Mouse (Mus musculus) midbrain, embryonic 10.5 days (tissue): ENCODE results near the gene Tspyl3. TPM values are rescaled to one million over a fixed set of nuclear protein-coding genes. Genes with fewer than 3 reads are reported as not detected.

Source experiments
- DNase-seq: peaks from one replicate; pipeline ENCODE4 v3.0.0-alpha.2; 2017; ENCODE audit warnings: low spot score
- H3K27ac ChIP-seq: fragments of 300-500 bp; sonication (generic); replicated peaks from 2 replicates; pipeline ENCODE4 v1.5.1; 2016; ENCODE audit warnings: mild to moderate bottlenecking
- H3K27me3 ChIP-seq: fragments of 300-500 bp; sonication (generic); 2 replicates; pipeline ENCODE4 v1.6.1; 2016; ENCODE audit warnings: low read depth, mild to moderate bottlenecking; ENCODE audit not compliant: poor library complexity, severe bottlenecking
- H3K36me3 ChIP-seq: fragments of 300-500 bp; sonication (generic); 2 replicates; pipeline ENCODE4 v1.6.1; 2016; ENCODE audit warnings: mild to moderate bottlenecking, moderate library complexity
- H3K4me1 ChIP-seq: fragments of 300-500 bp; sonication (generic); 2 replicates; pipeline ENCODE4 v1.6.1; 2016
- H3K4me3 ChIP-seq: fragments of 300-500 bp; sonication (generic); 2 replicates; pipeline ENCODE4 v1.5.1; 2016; ENCODE audit warnings: mild to moderate bottlenecking, moderate library complexity
- H3K9me3 ChIP-seq: fragments of 300-500 bp; sonication (generic); replicated peaks from 2 replicates; pipeline ENCODE4 v1.6.1; 2016; ENCODE audit warnings: mild to moderate bottlenecking
- WGBS: fragments of 180-500 bp; shearing (Covaris S2); methylation state at CpG from one replicate; pipeline ENCODE4 v1.1.7; 2016; 5-methylcytosine and 5-hydroxymethylcytosine counted together
- polyA plus RNA-seq: library from polyadenylated mRNA; unstranded; fragments of >200 nt; fragmentation: Nextera tagmentation; extraction: Ambion mirVana; gene quantifications from 2 replicates; pipeline ENCODE4 v1.2.1, GENCODE M21; 2016

Tspyl3 gene
- polyA plus RNA-seq, 1 experiment from 2014 or later, result 7.3 TPM

DNA sequence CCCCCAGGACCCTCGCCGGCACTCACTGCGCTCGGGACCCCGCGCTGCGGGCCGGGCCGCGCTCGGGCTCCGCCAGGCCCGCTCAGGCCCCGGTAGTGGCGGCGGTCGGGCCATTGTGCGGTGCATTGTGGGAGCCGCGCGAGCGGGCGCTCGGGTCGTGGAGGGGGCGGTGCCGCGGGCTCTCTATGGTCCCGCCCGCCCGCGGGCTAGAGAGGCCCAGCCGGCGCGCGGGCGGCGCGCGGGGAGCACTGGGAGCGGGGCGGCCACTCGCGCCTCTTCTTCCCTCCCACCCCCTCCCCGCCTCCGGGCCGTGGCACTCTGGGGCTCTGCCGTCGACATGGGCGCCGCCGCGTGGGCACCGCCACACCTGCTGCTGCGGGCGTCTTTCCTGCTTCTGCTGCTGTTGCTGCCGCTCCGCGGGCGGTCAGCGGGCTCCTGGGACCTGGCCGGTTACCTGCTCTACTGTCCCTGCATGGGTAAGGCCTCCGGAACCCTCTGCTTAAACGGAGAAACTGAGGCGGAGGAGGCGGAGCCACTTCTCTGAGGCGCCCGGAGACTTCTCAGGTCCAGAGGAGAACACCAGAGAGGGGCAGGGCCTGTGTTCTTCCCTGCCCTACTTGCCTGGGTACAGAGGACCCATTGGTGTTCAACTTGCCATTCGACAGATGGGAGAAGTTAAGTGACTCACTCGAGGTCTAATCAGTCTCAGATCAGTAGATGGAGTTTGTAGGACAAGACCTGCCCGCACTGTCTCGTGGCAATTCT lies 16.2 kb upstream of the Tspyl3 start, which contains the start of the genes Plagl2 and Pofut1:
Plagl2 (minus strand) TSS at position 177 of the 765 bp plus-strand sequence.
Pofut1 (plus strand) TSS at position 284 of the 765 bp plus-strand sequence.
- Histone ChIP-seq H3K36me3 (peaks cover 53% of the 10 kb centered on the region), H3K4me1 (peaks cover 46% of the 10 kb centered on the region), H3K9me3 (no peaks in the 10 kb centered on the region), H3K4me3 (peak within 1 kb of the TSS; percentile 99), H3K27ac (peak within 1 kb of the TSS; percentile 99), H3K27me3 (no peaks in the 10 kb centered on the region)
- peak; percentile 88 for DNase-seq
- under 1% methylated on average over 72 of the region's 72 CpGs for WGBS

DNA sequence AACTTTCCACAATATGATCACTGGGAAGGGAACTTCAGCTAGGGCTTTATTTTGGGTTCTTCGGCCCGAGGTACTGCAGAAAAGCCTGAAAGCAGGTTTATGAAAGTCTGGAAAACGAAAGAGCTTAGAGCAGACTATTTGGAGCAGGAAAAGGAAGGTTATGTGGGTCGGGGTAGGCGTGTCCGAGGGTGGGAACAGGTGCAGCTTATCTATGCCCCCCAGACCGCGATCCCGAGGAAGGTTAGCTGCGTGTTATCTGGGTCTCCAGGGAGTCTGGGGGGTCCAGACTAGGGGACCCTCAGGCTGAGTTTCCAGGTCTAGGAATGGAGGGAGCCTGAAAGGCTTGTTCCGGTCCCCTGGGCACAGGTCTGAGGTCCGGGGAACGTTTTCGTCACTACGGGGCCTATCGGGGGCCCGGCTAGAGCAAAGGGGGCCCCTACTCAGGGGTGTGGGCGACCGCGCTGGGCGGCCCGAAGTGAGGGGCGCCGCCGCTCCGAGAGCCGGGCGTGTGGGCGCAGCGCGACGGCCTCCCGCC lies 15.5 kb upstream of the Tspyl3 start:
- peak overlapping the region; percentile 99 for H3K4me3 ChIP-seq
- H3K9me3 ChIP-seq, result no peaks in the 10 kb centered on the region
- H3K27me3 ChIP-seq, result no peaks in the 10 kb centered on the region
- H3K27ac ChIP-seq, result peak overlapping the region; percentile 99
- H3K36me3 ChIP-seq, result peaks cover 53% of the 10 kb centered on the region
- DNase-seq, result no peak
- under 1% methylated on average over 30 of the region's 33 CpGs for WGBS
- peaks cover 46% of the 10 kb centered on the region for H3K4me1 ChIP-seq

- Histone ChIP-seq H3K4me3 (peak overlapping the region; percentile 99), H3K27ac (peak overlapping the region; percentile 99), H3K9me3 (no peaks in the 10 kb centered on the region), H3K27me3 (no peaks in the 10 kb centered on the region), H3K4me1 (peaks cover 46% of the 10 kb centered on the region), H3K36me3 (peaks cover 53% of the 10 kb centered on the region)
- DNase-seq, result peak; percentile 42
- WGBS, result 3% methylated on average over 21 of the region's 22 CpGs
Measured at GRCm38 (mm10) chr2:153239860-153240480, 14.7 kb upstream of the Tspyl3 start.

GRCm38 (mm10) chr2:153239021-153239859 lies 14.0 kb upstream of the Tspyl3 start:
- Histone ChIP-seq H3K27ac (peak overlapping the region; percentile 99), H3K4me3 (peak overlapping the region; percentile 99), H3K4me1 (peaks cover 46% of the 10 kb centered on the region), H3K36me3 (peaks cover 54% of the 10 kb centered on the region), H3K27me3 (no peaks in the 10 kb centered on the region), H3K9me3 (no peaks in the 10 kb centered on the region)
- DNase-seq, result no peak
- WGBS, result 47% methylated on average over 7 of the region's 7 CpGs

DNA sequence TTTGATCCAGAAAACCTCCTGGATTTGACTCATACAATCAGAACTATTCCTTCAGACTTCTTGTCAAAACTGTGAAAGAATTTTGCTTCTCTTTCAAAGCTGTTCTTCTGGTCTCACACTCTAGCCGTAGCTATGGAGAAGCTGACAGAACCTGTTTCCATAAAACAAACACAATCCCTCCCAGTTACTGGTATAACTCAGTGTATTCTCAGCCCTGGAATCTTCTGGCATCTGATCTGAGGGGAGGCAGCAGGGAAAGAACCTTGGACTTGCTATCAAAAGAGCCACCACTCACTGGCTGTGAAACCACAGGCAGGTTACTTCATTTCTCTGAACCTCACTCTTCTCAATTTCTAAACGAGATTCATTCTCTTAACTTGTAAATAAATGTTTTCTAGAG lies 13.2 kb upstream of the Tspyl3 start:
- no peak overlapping the region for H3K27ac ChIP-seq
- peaks cover 57% of the 10 kb centered on the region for H3K36me3 ChIP-seq
- H3K4me1 ChIP-seq, result peaks cover 46% of the 10 kb centered on the region
- no peaks in the 10 kb centered on the region for H3K9me3 ChIP-seq
- peak overlapping the region; percentile 99; the same call in 1 of the 2 replicates for H3K4me3 ChIP-seq
- H3K27me3 ChIP-seq, result no peaks in the 10 kb centered on the region
- DNase-seq, result no peak
- 57% methylated on average over 2 of the region's 2 CpGs for WGBS

DNA sequence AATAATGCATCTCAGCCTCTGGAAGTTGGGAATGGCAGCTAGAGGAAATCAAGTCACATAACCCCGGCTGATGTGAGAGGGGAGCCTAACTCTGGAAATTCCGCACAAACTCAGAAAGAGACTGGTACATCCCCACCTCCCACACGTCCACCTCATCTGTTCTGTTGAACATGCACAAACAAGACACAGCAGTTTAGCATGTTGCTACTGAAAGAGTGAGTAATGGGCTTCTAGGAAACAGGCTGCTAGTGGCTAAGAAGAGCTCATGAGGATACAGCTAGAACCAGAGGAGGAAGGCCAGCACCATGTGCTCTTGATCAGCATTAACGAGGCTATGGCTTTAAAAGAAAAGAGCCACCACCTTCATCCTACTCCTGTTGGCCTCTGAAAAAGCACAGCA lies 12.7 kb upstream of the Tspyl3 start:
- 77% methylated on average over 4 of the region's 4 CpGs for WGBS
- Histone ChIP-seq H3K9me3 (no peaks in the 10 kb centered on the region), H3K4me1 (peaks cover 46% of the 10 kb centered on the region), H3K27ac (no peak overlapping the region), H3K36me3 (peaks cover 57% of the 10 kb centered on the region), H3K4me3 (0 out of 2 replicates have a peak overlapping the region, but pooled peaks have one; percentile 20), H3K27me3 (no peaks in the 10 kb centered on the region)
- no peak for DNase-seq

- Histone ChIP-seq H3K4me1 (peaks cover 40% of the 10 kb centered on the region), H3K9me3 (no peaks in the 10 kb centered on the region), H3K27ac (no peak overlapping the region), H3K4me3 (no peak overlapping the region), H3K36me3 (peaks cover 64% of the 10 kb centered on the region), H3K27me3 (no peaks in the 10 kb centered on the region)
- no peak for DNase-seq
- 85% methylated on average over 4 of the region's 4 CpGs for WGBS
Measured at GRCm38 (mm10) chr2:153237193-153237592, 12.0 kb upstream of the Tspyl3 start.

- H3K36me3 ChIP-seq, result peaks cover 67% of the 10 kb centered on the region
- 84% methylated on average over 5 of the region's 5 CpGs for WGBS
Measured at GRCm38 (mm10) chr2:153228523-153228922, 3.3 kb upstream of the Tspyl3 start.

GRCm38 (mm10) chr2:153227959-153228358 lies 2.7 kb upstream of the Tspyl3 start:
- 90% methylated on average over 4 of the region's 4 CpGs for WGBS

More at GRCm38 (mm10) chr2:153228523-153228922, 3.3 kb upstream of the Tspyl3 start:
- DNase-seq, result no peak
- H3K4me3 ChIP-seq, result no peak overlapping the region
- H3K4me1 ChIP-seq, result peaks cover 15% of the 10 kb centered on the region
- no peaks in the 10 kb centered on the region for H3K27me3 ChIP-seq
- H3K27ac ChIP-seq, result no peak overlapping the region
- no peaks in the 10 kb centered on the region for H3K9me3 ChIP-seq

GRCm38 (mm10) chr2:153225595-153225953 lies 333 bp upstream of the Tspyl3 start:
- Histone ChIP-seq H3K4me1 (peaks cover 15% of the 10 kb centered on the region), H3K9me3 (no peaks in the 10 kb centered on the region), H3K4me3 (peak overlapping the region; percentile 56), H3K36me3 (peaks cover 38% of the 10 kb centered on the region), H3K27ac (no peak overlapping the region), H3K27me3 (no peaks in the 10 kb centered on the region)
- 10% methylated on average over 3 of the region's 3 CpGs for WGBS
- no peak for DNase-seq

More at GRCm38 (mm10) chr2:153227959-153228358, 2.7 kb upstream of the Tspyl3 start:
- no peak overlapping the region for H3K4me3 ChIP-seq
- H3K27me3 ChIP-seq, result no peaks in the 10 kb centered on the region
- H3K4me1 ChIP-seq, result peaks cover 15% of the 10 kb centered on the region
- H3K9me3 ChIP-seq, result no peaks in the 10 kb centered on the region
- DNase-seq, result no peak
- H3K27ac ChIP-seq, result no peak overlapping the region
- peaks cover 62% of the 10 kb centered on the region for H3K36me3 ChIP-seq

DNA sequence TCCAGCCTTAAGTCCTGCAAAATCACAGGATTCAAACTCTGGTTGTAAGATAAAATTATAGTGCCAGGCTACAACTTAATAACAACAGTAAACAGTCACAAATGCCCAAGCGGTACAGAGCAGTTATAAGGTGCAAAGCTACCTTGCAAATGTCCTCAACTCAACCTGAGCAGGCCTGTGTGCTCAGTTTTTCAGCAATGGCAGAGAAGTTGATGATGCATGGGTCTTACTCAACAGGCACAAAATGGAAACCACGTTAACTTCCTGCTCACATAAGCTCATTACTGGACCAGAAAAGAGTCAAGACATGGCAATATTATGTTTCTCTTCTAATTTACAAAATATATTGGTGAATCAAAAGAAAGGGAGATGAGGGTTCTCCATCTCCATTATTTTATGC lies 2.7 kb downstream of the Tspyl3 start:
- no peak for DNase-seq
- no peak overlapping the region for H3K4me3 ChIP-seq
- peaks cover 15% of the 10 kb centered on the region for H3K4me1 ChIP-seq
- 89% methylated on average over 2 of the region's 2 CpGs for WGBS
- no peak overlapping the region for H3K27ac ChIP-seq
- H3K36me3 ChIP-seq, result peaks cover 9% of the 10 kb centered on the region; the same call in 1 of the 2 replicates
- no peaks in the 10 kb centered on the region for H3K9me3 ChIP-seq
- H3K27me3 ChIP-seq, result no peaks in the 10 kb centered on the region

- Histone ChIP-seq H3K4me1 (peaks cover 15% of the 10 kb centered on the region), H3K9me3 (no peaks in the 10 kb centered on the region), H3K4me3 (no peak overlapping the region), H3K27ac (no peak overlapping the region), H3K36me3 (0 out of 2 replicates have a peak, but pooled peaks cover 5% of the 10 kb centered on the region), H3K27me3 (no peaks in the 10 kb centered on the region)
- no peak for DNase-seq
Measured at GRCm38 (mm10) chr2:153222130-153222529, 3.1 kb downstream of the Tspyl3 start.
